ENCODE assay signal across 18 mouse cellular contexts in the genomic region with DNA sequence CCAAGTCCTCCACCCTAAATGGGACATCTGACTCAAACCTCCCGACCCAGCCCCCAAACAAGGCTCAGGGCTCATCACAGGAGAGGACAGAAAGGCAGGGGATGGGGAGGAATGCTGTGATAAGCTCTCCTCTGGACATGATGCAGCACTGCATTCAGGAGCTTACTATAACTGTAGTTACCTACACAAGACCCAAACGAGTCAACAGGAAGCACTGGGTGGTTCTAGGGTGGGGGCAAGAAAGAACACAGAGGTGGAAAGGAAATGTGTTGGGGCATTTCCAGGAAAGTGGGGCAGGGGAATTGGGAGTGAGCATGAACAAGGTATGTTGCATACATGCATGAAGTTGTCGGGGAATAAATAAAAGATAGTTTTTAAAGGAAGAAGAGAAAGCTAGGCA. TPM values are rescaled to one million over a fixed set of nuclear protein-coding genes. Genes with fewer than 3 reads are reported as not detected.
DNase-seq lines count a peak whose midpoint lies in the region; ATAC-seq lines count a peak whose summit lies in the region.
"Had no signal": no experiment of that assay in that cellular context is flagged by ENCODE, and none has a peak within 500 bp of the region (broad histone marks: within the 10 kb centered on the region; RNA-seq: fewer than 3 reads in every experiment).

No protein-coding gene starts in this region.

- no peak overlapping the region for H3K4me3 ChIP-seq in hindbrain, embryonic 12.5 days
- H3K4me3 ChIP-seq in neural tube, embryonic 15.5 days (replicated peaks) = no peak overlapping the region
- H3K4me3 ChIP-seq: embryonic facial prominence, embryonic 10.5 days; embryonic facial prominence, embryonic 12.5 days; forebrain, embryonic 13.5 days; forebrain, embryonic 15.5 days had no signal

- H3K27me3 ChIP-seq in hindbrain, embryonic 12.5 days = peaks cover 12% of the 10 kb centered on the region
- 0 out of 2 replicates have a peak, but pooled peaks cover 3% of the 10 kb centered on the region for H3K27me3 ChIP-seq in neural tube, embryonic 15.5 days (replicated peaks)
- H3K27me3 ChIP-seq: forebrain, embryonic 15.5 days had no signal

- H3K36me3 ChIP-seq in hindbrain, embryonic 12.5 days = no peaks in the 10 kb centered on the region
- no peaks in the 10 kb centered on the region for H3K36me3 ChIP-seq in neural tube, embryonic 15.5 days
- H3K36me3 ChIP-seq: embryonic facial prominence, embryonic 10.5 days; embryonic facial prominence, embryonic 12.5 days; forebrain, embryonic 15.5 days had no signal

- peak; percentile 81 for ATAC-seq in CD4-positive, CD25-positive, alpha-beta regulatory T cell, adult 4 months
- no peak for ATAC-seq in hindbrain, embryonic 12.5 days (ENCODE audit: low FRiP score)
- ATAC-seq in neural tube, embryonic 15.5 days (ENCODE audit: low FRiP score) = no peak
- ATAC-seq: forebrain, embryonic 13.5 days; forebrain, embryonic 15.5 days had no signal

- H3K9me3 ChIP-seq in hindbrain, embryonic 12.5 days (replicated peaks) = no peaks in the 10 kb centered on the region
- H3K9me3 ChIP-seq in neural tube, embryonic 15.5 days (replicated peaks) = no peaks in the 10 kb centered on the region
- H3K9me3 ChIP-seq: embryonic facial prominence, embryonic 10.5 days; embryonic facial prominence, embryonic 12.5 days; forebrain, embryonic 13.5 days; forebrain, embryonic 15.5 days had no signal

- H3K4me1 ChIP-seq in hindbrain, embryonic 12.5 days = no peaks in the 10 kb centered on the region
- peaks cover 5% of the 10 kb centered on the region; the same call in 1 of the 2 replicates for H3K4me1 ChIP-seq in neural tube, embryonic 15.5 days
- H3K4me1 ChIP-seq: embryonic facial prominence, embryonic 12.5 days; forebrain, embryonic 15.5 days had no signal

- DNase-seq in induced T-regulatory cell, adult 2 months (ENCODE audit: low read depth) = peak; percentile 51
- DNase-seq in naive thymus-derived CD4-positive, alpha-beta T cell, adult 2 months (ENCODE audit: low read depth) = peak; percentile 31
- no peak for DNase-seq in layer of hippocampus, postnatal 36 days
- DNase-seq: adrenal gland, adult 8-10 months; adrenal gland, postnatal 14 days; adrenal gland, postnatal 36 days; cerebellum, adult 11-12 months; cerebellum, adult 2 months; cerebellum, adult 9-10 months; cerebellum, postnatal 10 days; cerebellum, postnatal 25 days had no signal

- H3K9ac ChIP-seq in hindbrain, embryonic 12.5 days = no peak overlapping the region
- H3K9ac ChIP-seq in neural tube, embryonic 15.5 days (replicated peaks) = no peak overlapping the region
- H3K9ac ChIP-seq: embryonic facial prominence, embryonic 12.5 days; forebrain, embryonic 13.5 days; forebrain, embryonic 15.5 days had no signal

- H3K27ac ChIP-seq in hindbrain, embryonic 12.5 days = no peak overlapping the region
- H3K27ac ChIP-seq in neural tube, embryonic 15.5 days (replicated peaks) = no peak overlapping the region
- H3K27ac ChIP-seq: embryonic facial prominence, embryonic 10.5 days; embryonic facial prominence, embryonic 12.5 days; forebrain, embryonic 13.5 days; forebrain, embryonic 15.5 days had no signal

- H3K4me2 ChIP-seq in hindbrain, embryonic 12.5 days (replicated peaks) = no peak overlapping the region
- H3K4me2 ChIP-seq in neural tube, embryonic 15.5 days = no peak overlapping the region
- H3K4me2 ChIP-seq: embryonic facial prominence, embryonic 12.5 days; forebrain, embryonic 13.5 days; forebrain, embryonic 15.5 days had no signal

- 68% methylated on average over 3 of the region's 3 CpGs for WGBS in hindbrain, embryonic 12.5 days
- 77% methylated on average over 3 of the region's 3 CpGs for WGBS in neural tube, embryonic 15.5 days

RNA-seq across cellular contexts. Expression of a gene that starts 11.5 kb away (rescaled TPM):
- under 1 TPM in 1 of 2 experiments, not detected in 1; 0.44 TPM for polyA plus RNA-seq in CD4-positive, CD25-positive, alpha-beta regulatory T cell, adult 4 months (2017; shearing (Covaris generic))
- 68.7 and 75.0 TPM in 2 replicates for polyA plus RNA-seq in hindbrain, embryonic 12.5 days (2016; fragmentation: Nextera tagmentation; extraction: Ambion mirVana)
- 190 and 224 TPM in 2 replicates for polyA plus RNA-seq in neural tube, embryonic 15.5 days (2015; fragmentation: Nextera tagmentation; extraction: Ambion mirVana)
- total RNA-seq in layer of hippocampus, postnatal 36 days (2021) = 10 to 100 TPM; 36.1 to 39.1 TPM

Comparison
In these comparisons a context has a peak if more than half of its experiments do, and no peak if none do; other contexts are left out.
1. DNase-seq: peak in induced T-regulatory cell, adult 2 months (single experiment) and naive thymus-derived CD4-positive, alpha-beta T cell, adult 2 months (single experiment); none in layer of hippocampus, postnatal 36 days (0 of 2).
2. RNA of a gene that starts 11.5 kb away (polyA plus RNA-seq): 190 to 224 TPM in neural tube, embryonic 15.5 days and 68.7 to 75.0 TPM in hindbrain, embryonic 12.5 days; 0.44 TPM in CD4-positive, CD25-positive, alpha-beta regulatory T cell, adult 4 months; every median in the first group is over 10 times any median in the second.